Mouse (Mus musculus) lung, postnatal 25 days (tissue): Measurements from ENCODE around the gene Vamp4.

Experiments used
- DNase-seq: peaks from one replicate; pipeline ENCODE4 v3.0.0; 2022; ENCODE audit warnings: low spot score

The Vamp4 gene

GRCm38 (mm10) chr1:162570260-162570748, at the start of gene Vamp4:
TSS of gene Vamp4 (plus strand) at chr1:162570515.
- peak; percentile 90 for DNase-seq

GRCm38 (mm10) chr1:162529651-162530050, 40.7 kb upstream of the Vamp4 start:
- no peak for DNase-seq

GRCm38 (mm10) chr1:162530666-162531065, 39.6 kb upstream of the Vamp4 start:
- no peak for DNase-seq

GRCm38 (mm10) chr1:162531584-162531983, 38.7 kb upstream of the Vamp4 start:
- DNase-seq = no peak

- DNase-seq = no peak
These were observed 38.0 kb upstream of the Vamp4 start for GRCm38 (mm10) chr1:162532330-162532729.

GRCm38 (mm10) chr1:162533766-162534560, 36.4 kb upstream of the Vamp4 start:
- no peak for DNase-seq

- no peak for DNase-seq
These were observed 27.1 kb upstream of the Vamp4 start for GRCm38 (mm10) chr1:162543231-162543630.

GRCm38 (mm10) chr1:162547607-162548006, 22.7 kb upstream of the Vamp4 start:
- DNase-seq = no peak

GRCm38 (mm10) chr1:162548016-162548916, 22.0 kb upstream of the Vamp4 start, which contains the start of gene Mettl13:
TSS of gene Mettl13 (minus strand) at chr1:162548551.
- DNase-seq = peak; percentile 93

GRCm38 (mm10) chr1:162548917-162549613, 21.2 kb upstream of the Vamp4 start:
- no peak for DNase-seq

GRCm38 (mm10) chr1:162549615-162550283, 20.6 kb upstream of the Vamp4 start:
- DNase-seq = peak; percentile 47

- no peak for DNase-seq
These were observed 17.4 kb upstream of the Vamp4 start for GRCm38 (mm10) chr1:162552956-162553355.

- DNase-seq = no peak
These were observed 16.1 kb upstream of the Vamp4 start for GRCm38 (mm10) chr1:162554193-162554592.

- DNase-seq = no peak
These were observed 7.1 kb upstream of the Vamp4 start for GRCm38 (mm10) chr1:162563236-162563635.

- peak; percentile 44 for DNase-seq
These were observed 5.3 kb upstream of the Vamp4 start for GRCm38 (mm10) chr1:162564992-162565391.

- DNase-seq = no peak
These were observed 3.0 kb upstream of the Vamp4 start for GRCm38 (mm10) chr1:162567351-162567750.

- peak; percentile 60 for DNase-seq
These were observed 751 bp downstream of the Vamp4 start for GRCm38 (mm10) chr1:162570931-162571601.

GRCm38 (mm10) chr1:162575098-162575497, 4.8 kb downstream of the Vamp4 start:
- DNase-seq = no peak

GRCm38 (mm10) chr1:162582884-162583283, 12.6 kb downstream of the Vamp4 start:
- no peak for DNase-seq

- DNase-seq = no peak
These were observed 16.0 kb downstream of the Vamp4 start for GRCm38 (mm10) chr1:162586282-162586681.

- no peak for DNase-seq
These were observed 18.3 kb downstream of the Vamp4 start for GRCm38 (mm10) chr1:162588606-162589005.
